Mouse (Mus musculus) midbrain, embryonic 12.5 days (tissue): ENCODE measurements around the gene Gm13288. TPM values are rescaled to one million over a fixed set of nuclear protein-coding genes. Genes with fewer than 3 reads are reported as not detected.
"Not testable (repeated sequence)": the region's sequence is repeated elsewhere in the genome, so short reads cannot be mapped to it uniquely, and the experiment has no call there.

Experiments used
- ATAC-seq: fragments of 200-750 bp; cut with Nextera tagmentation; 2 replicates; pipeline ENCODE4 v1.8.0; 2017; ENCODE audit warnings: low read depth, moderate TSS enrichment, moderate library complexity; ENCODE audit not compliant: low FRiP score
- H3K27ac ChIP-seq: fragments of 300-500 bp; sonication (generic); replicated peaks from 2 replicates; pipeline ENCODE4 v1.5.1; 2016; ENCODE audit warnings: mild to moderate bottlenecking
- H3K27me3 ChIP-seq: fragments of 300-500 bp; sonication (generic); 2 replicates; pipeline ENCODE4 v1.6.1; 2016; ENCODE audit warnings: mild to moderate bottlenecking
- H3K36me3 ChIP-seq: fragments of 300-500 bp; sonication (generic); 2 replicates; pipeline ENCODE4 v1.6.1; 2016
- H3K4me1 ChIP-seq: fragments of 300-500 bp; sonication (generic); 2 replicates; pipeline ENCODE4 v1.6.1; 2016
- H3K4me2 ChIP-seq: fragments of 300-500 bp; sonication (generic); replicated peaks from 2 replicates; pipeline ENCODE4 v1.6.1; 2016; ENCODE audit warnings: mild to moderate bottlenecking, moderate library complexity
- H3K4me3 ChIP-seq: fragments of 300-500 bp; sonication (generic); 2 replicates; pipeline ENCODE4 v1.5.1; 2016; ENCODE audit warnings: mild to moderate bottlenecking
- H3K9ac ChIP-seq: fragments of 300-500 bp; sonication (generic); replicated peaks from 2 replicates; pipeline ENCODE4 v1.6.1; 2016; ENCODE audit warnings: mild to moderate bottlenecking, moderate library complexity
- H3K9me3 ChIP-seq: fragments of 300-500 bp; sonication (generic); 2 replicates; pipeline ENCODE4 v1.6.1; 2016; ENCODE audit warnings: mild to moderate bottlenecking
- WGBS: fragments of 180-500 bp; shearing (Covaris S2); methylation state at CpG from one replicate; pipeline ENCODE4 v1.1.7; 2016; 5-methylcytosine and 5-hydroxymethylcytosine counted together
- polyA plus RNA-seq: library from polyadenylated mRNA; unstranded; fragments of >200 nt; fragmentation: Nextera tagmentation; extraction: Ambion mirVana; gene quantifications from 2 replicates; pipeline ENCODE4 v1.2.1, GENCODE M21; 2016

The Gm13288 gene
- polyA plus RNA-seq, 1 experiment from 2014 or later, result not detected

DNA sequence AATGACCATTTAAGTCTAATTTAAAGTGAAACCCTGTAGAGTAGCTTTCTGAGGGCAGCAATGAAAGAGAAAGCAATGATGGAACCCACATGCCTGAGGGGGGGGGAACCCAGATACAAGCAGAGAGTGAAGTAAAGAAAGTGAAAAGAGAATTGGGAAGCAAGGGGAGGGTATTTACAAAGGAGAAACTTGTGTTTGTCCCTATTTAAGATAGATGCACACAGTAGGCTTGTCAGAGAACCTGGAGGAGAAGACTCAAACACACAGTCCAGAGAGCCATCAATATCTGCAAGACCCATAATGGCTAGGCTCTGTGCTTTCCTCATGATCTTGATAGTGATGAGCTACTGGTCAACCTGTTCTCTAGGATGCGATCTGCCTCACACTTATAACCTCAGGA is 14.3 kb downstream of the Gm13288 start, which contains the start of gene Ifna11:
Ifna11 (plus strand) TSS at position 301 of the 400 bp plus-strand sequence.
- no peak within 1 kb of the TSS for H3K4me3 ChIP-seq
- 100% methylated on average over 1 of the region's 1 CpGs for WGBS
- ATAC-seq, result no peak
- H3K4me1 ChIP-seq, result no peaks in the 10 kb centered on the region
- no peaks in the 10 kb centered on the region for H3K36me3 ChIP-seq
- no peaks in the 10 kb centered on the region for H3K27me3 ChIP-seq
- no peak within 1 kb of the TSS for H3K4me2 ChIP-seq
- H3K9me3 ChIP-seq, result no peaks in the 10 kb centered on the region
- H3K27ac ChIP-seq, result no peak within 1 kb of the TSS
- no peak within 1 kb of the TSS for H3K9ac ChIP-seq

DNA sequence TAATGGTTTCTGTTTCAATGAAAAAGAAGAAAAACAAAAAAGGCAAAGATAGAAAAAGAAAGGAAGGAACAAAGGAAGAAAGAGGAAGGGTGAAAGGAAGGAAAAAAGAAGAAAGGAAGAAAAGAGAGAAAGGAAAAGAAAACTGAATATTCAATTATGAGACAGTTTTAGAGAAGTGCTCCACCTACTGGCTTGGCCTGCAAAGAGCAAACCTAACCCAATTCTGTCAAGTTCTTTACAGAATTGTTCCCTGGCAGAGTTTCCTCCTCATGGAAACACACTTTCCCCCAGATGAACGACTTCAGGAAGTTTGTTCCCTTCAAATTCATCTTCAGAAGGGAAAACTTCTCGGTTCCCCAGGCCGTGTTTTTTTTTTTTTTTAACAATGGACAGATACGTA is 17.7 kb downstream of the Gm13288 start:
- H3K9me3 ChIP-seq, result no peaks in the 10 kb centered on the region
- no peak overlapping the region for H3K4me3 ChIP-seq
- H3K4me2 ChIP-seq, result no peak overlapping the region
- H3K27ac ChIP-seq, result no peak overlapping the region
- no peaks in the 10 kb centered on the region for H3K27me3 ChIP-seq
- H3K4me1 ChIP-seq, result no peaks in the 10 kb centered on the region
- WGBS, result 23% methylated on average over 4 of the region's 4 CpGs
- no peak for ATAC-seq
- no peaks in the 10 kb centered on the region for H3K36me3 ChIP-seq
- H3K9ac ChIP-seq, result no peak overlapping the region

DNA sequence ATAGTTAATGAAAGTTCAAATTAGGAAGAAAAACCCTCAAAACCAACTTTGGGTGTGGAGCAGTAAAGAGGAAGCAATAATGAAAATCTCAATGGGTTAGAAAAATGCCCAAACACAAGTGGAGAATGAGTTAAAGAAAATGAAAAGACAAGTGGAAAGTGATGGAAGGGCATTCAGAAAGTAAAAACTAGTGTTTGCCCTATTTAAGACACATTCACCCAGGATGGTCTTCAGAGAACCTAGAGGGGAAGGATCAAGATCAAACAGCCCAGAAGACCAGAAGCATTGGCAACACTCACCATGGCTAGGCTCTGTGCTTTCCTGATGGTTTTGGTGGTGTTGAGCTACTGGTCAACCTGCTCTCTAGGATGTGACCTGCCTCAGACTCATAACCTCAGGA is 21.8 kb downstream of the Gm13288 start, which contains the start of gene Ifna6:
Ifna6 (plus strand) TSS at position 301 of the 400 bp plus-strand sequence.
- not testable (repeated sequence) for H3K4me2 ChIP-seq, H3K36me3 ChIP-seq, ATAC-seq, H3K9ac ChIP-seq, H3K4me3 ChIP-seq, H3K27ac ChIP-seq, H3K9me3 ChIP-seq, H3K4me1 ChIP-seq, H3K27me3 ChIP-seq

DNA sequence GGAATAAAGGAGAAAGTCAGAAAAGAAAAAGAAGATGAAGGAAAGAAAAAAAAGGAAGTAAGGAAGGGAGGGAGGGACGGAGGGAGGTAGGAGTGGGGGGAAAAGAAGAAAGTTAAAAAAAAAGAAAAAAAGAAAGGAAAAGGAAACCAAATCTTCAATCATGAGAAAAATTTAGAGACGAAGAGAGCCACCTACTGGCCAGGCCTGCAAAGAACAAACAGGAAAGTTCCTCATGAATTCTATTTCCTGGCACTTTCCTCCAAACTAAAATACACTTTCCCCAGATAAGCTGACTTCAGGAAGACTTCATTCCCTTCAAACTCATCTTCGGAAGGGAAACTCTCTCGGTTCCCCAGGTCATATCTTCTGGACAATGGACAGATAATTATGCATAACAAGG is 25.2 kb downstream of the Gm13288 start:
- Histone ChIP-seq H3K36me3 (no peaks in the 10 kb centered on the region), H3K27me3 (no peaks in the 10 kb centered on the region), H3K4me1 (no peaks in the 10 kb centered on the region), H3K4me2 (no peak overlapping the region), H3K9me3 (no peaks in the 10 kb centered on the region), H3K9ac (no peak overlapping the region), H3K4me3 (no peak overlapping the region), H3K27ac (no peak overlapping the region)
- ATAC-seq, result no peak
- WGBS, result 25% methylated on average over 4 of the region's 4 CpGs

DNA sequence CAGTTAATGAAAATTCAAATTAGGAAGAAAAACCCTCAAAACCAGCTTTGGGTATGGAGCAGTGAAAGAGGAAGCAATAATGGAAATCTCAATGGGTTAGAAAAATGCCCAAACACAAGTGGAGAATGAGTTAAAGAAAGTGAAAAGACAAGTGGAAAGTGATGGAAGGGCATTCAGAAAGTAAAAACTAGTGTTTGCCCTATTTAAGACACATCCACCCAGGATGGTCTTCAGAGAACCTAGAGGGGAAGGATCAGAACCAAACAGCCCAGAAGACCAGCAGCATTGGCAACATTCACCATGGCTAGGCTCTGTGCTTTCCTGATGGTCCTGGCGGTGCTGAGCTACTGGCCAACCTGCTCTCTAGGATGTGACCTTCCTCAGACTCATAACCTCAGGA is 29.9 kb downstream of the Gm13288 start, which contains the start of gene Ifna5:
Ifna5 (plus strand) TSS at position 301 of the 400 bp plus-strand sequence.
- not testable (repeated sequence) for H3K27ac ChIP-seq
- WGBS, result 75% methylated on average over 1 of the region's 1 CpGs

DNA sequence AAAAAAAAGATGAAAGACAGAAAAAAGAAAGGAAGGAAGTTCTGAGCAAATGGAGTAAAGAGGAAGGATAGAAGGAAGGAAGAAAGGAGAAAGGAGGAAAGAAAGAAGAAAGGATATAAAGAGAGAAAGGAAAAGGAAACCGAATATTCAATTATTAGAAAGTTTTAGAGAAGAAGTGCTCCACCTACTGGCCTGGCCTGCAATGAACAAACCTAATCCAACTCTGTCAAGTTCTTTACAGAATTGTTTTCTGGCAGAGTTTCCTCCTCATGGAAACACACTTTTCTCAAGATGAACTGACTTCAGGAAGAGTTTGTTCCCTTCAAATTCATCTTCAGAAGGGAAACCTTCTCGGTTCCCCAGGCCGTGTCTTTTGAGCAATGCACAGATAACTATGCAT is 33.5 kb downstream of the Gm13288 start:
- Histone ChIP-seq H3K27ac (no peak overlapping the region), H3K4me2 (no peak overlapping the region), H3K4me1 (no peaks in the 10 kb centered on the region), H3K4me3 (no peak overlapping the region), H3K9me3 (no peaks in the 10 kb centered on the region), H3K9ac (no peak overlapping the region), H3K27me3 (no peaks in the 10 kb centered on the region), H3K36me3 (no peaks in the 10 kb centered on the region)
- ATAC-seq, result no peak
- 41% methylated on average over 3 of the region's 3 CpGs for WGBS

More for the DNA sequence above, 29.9 kb downstream of the Gm13288 start, which contains the start of gene Ifna5:
- H3K4me2 ChIP-seq, H3K36me3 ChIP-seq, H3K27me3 ChIP-seq, H3K4me1 ChIP-seq, H3K9ac ChIP-seq, H3K4me3 ChIP-seq, H3K9me3 ChIP-seq, ATAC-seq: not testable (repeated sequence)

DNA sequence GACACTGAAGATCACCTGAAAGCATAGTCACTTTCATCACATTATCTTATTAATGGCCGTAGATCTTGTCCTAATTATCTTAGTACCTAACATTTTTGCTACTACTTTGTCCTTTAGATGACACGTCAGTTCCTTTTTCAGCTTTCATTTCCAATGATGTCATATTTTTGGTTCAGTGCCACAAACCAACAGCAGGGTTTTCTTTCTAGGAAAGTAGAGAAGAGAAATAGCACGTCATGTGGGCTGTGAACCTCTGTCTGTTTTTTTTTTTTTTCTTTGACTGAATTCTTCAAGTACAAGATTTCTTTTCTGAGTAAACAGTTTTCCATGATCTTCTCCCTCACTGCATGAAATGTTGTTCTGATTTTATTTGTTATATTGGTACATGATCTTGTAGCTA is 34.7 kb downstream of the Gm13288 start:
- Histone ChIP-seq H3K9ac (no peak overlapping the region), H3K4me3 (no peak overlapping the region), H3K36me3 (no peaks in the 10 kb centered on the region), H3K4me1 (no peaks in the 10 kb centered on the region), H3K9me3 (no peaks in the 10 kb centered on the region), H3K27ac (no peak overlapping the region), H3K4me2 (no peak overlapping the region), H3K27me3 (no peaks in the 10 kb centered on the region)
- WGBS, result 83% methylated on average over 3 of the region's 3 CpGs
- ATAC-seq, result no peak

DNA sequence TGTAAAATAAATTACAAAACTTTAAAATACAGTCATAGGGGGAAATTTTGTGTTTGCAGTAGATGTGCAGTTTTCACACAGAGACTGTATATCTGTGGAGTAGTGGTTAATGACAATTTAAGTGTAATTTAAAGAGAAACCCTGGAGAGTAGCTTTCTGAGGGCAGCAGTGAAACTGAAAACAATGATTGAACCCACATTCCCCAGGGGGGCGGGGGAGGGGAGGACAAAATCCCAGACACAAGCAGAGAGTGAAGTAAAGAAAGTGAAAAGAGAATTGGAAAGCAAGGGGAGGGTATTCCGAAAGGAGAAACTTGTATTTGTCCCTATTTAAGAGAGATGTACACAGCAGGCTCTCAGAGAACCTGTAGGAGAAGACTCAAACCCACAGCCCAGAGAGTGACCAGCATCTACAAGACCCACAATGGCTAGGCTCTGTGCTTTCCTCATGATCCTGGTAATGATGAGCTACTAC is 36.1 kb downstream of the Gm13288 start, which contains the start of gene Ifna4:
Ifna4 (plus strand) TSS at position 424 of the 474 bp plus-strand sequence.
- no peak within 1 kb of the TSS for H3K4me2 ChIP-seq
- WGBS, result 38% methylated on average over 2 of the region's 2 CpGs

DNA sequence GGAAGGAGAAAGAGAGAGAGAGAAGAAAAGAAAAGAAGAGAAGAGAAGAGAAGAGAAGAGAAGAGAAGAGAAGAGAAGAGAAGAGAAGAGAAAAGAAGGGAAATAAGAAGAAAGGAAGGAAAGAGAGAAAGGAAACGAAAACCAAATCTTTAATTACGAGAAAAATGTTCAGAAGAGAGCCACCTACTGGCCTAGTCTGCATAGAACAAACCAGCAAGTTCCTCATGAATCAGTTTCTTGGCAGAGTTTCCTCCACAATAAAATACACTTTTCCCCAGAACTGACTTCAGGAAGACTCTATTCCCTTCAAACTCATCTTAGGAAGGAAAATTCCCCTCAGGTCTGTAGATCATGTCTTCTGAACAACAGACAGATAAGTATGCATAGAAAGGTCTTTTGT is 40.0 kb downstream of the Gm13288 start:
- H3K36me3 ChIP-seq, result no peaks in the 10 kb centered on the region
- H3K27ac ChIP-seq, result no peak overlapping the region
- ATAC-seq, result no peak
- H3K4me1 ChIP-seq, result no peaks in the 10 kb centered on the region
- WGBS, result 61% methylated on average over 2 of the region's 2 CpGs
- H3K9me3 ChIP-seq, result no peaks in the 10 kb centered on the region
- H3K9ac ChIP-seq, result no peak overlapping the region
- H3K4me3 ChIP-seq, result no peak overlapping the region
- no peak overlapping the region; the same call in 1 of the 2 replicates for H3K4me2 ChIP-seq
- H3K27me3 ChIP-seq, result no peaks in the 10 kb centered on the region

More for the DNA sequence above, 36.1 kb downstream of the Gm13288 start, which contains the start of gene Ifna4:
- no peaks in the 10 kb centered on the region for H3K36me3 ChIP-seq
- ATAC-seq, result no peak
- no peak within 1 kb of the TSS for H3K27ac ChIP-seq
- H3K9ac ChIP-seq, result no peak within 1 kb of the TSS
- no peak within 1 kb of the TSS for H3K4me3 ChIP-seq
- H3K27me3 ChIP-seq, result no peaks in the 10 kb centered on the region
- H3K9me3 ChIP-seq, result no peaks in the 10 kb centered on the region
- no peaks in the 10 kb centered on the region for H3K4me1 ChIP-seq

DNA sequence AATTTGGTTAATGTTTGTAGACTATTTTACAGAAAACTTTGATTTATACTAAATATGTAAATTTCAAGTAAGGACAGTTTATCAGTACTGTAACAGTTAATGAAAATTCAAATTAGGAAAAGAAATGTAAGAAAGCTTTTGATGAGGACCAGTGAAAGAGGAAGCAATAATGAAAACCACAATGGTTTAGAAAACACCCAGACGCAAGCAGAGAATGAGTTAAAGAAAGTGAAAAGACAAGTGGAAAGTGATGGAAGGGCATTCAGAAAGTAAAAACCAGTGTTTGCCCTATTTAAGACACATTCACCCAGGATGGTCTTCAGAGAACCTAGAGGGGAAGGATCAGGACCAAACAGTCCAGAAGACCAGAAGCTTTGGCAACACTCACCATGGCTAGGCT is 44.4 kb downstream of the Gm13288 start, which contains the start of gene Ifna1:
Ifna1 (plus strand) TSS at position 390 of the 400 bp plus-strand sequence.
- ATAC-seq, result no peak
- Histone ChIP-seq H3K4me2 (no peak within 1 kb of the TSS), H3K4me1 (peaks cover 8% of the 10 kb centered on the region; the same call in 1 of the 2 replicates), H3K27me3 (no peaks in the 10 kb centered on the region), H3K9me3 (no peaks in the 10 kb centered on the region), H3K27ac (no peak within 1 kb of the TSS), H3K36me3 (no peaks in the 10 kb centered on the region), H3K4me3 (no peak within 1 kb of the TSS), H3K9ac (no peak within 1 kb of the TSS)
- 78% methylated on average over 1 of the region's 1 CpGs for WGBS

DNA sequence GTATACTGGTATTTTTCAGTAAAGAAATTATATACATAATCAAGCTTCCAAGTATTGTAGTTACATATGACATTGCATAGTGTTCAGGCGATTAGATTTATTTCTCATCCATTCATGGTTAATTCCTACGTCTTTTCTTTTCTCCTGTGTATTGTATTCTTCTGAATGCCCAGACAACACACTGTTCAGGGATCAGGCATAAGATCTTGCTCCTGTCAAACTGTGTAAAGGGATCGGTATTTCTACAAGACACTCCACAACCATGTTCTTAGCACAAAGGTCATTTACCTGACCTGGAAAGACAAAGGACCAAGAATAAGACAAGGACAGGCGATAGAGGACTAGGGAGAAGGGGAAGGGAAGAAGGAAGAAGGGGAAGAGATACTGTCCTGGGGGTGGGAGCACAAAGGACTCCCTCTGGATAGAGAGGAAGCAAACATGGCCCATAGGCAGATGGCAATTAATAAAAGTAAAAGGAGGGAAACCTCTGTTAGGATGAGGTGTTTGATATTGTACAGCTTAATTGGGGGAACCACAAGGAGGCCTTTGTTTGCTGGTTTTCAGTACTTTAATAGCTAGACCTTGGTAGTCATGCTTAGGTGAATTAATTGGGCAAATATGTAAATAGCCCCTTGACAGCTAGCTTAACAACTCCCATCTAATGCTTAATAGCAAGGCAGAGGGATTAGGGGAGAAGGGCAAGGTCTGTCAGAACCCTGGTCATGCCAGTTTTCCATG is 45.9 kb downstream of the Gm13288 start:
- Histone ChIP-seq H3K9ac (no peak overlapping the region), H3K27me3 (no peaks in the 10 kb centered on the region), H3K4me3 (no peak overlapping the region), H3K9me3 (no peaks in the 10 kb centered on the region), H3K4me2 (no peak overlapping the region), H3K36me3 (no peaks in the 10 kb centered on the region), H3K4me1 (peaks cover 8% of the 10 kb centered on the region; the same call in 1 of the 2 replicates), H3K27ac (no peak overlapping the region)
- WGBS, result 30% methylated on average over 4 of the region's 4 CpGs
- ATAC-seq, result peak; percentile 54
